In the genomic region with DNA sequence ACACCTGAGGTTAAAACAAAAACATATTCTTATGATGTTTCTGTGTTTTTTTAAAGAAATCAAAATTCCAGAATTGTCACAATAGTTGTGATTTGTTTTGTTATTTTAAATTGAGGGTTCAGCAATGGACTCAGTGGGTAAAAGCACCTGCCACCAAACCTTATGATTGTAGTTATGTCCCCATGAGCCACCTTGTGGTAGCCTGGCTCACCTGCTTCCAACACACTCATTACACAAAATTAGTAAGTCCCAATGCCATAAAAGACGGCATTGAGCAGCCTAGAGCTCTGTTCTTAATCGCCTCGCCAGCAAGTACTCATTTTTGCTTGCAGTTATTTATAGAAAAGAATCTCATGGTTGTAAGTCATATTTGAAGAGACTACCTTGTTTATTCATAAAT, we compare ENCODE assay signal across 16 mouse cellular contexts. TPM values are rescaled to one million over a fixed set of nuclear protein-coding genes. Genes with fewer than 3 reads are reported as not detected.
DNase-seq lines count a peak whose midpoint lies in the region; ATAC-seq and TF ChIP-seq lines count a peak whose summit lies in the region.
"Had no signal": no experiment of that assay in that cellular context is flagged by ENCODE, and none has a peak within 500 bp of the region (broad histone marks: within the 10 kb centered on the region; RNA-seq: fewer than 3 reads in every experiment).

No protein-coding gene starts in this region.

- H3K9ac ChIP-seq in hindbrain, postnatal 0 days (replicated peaks; ENCODE audit: low read length) = no peak overlapping the region
- no peak overlapping the region for H3K9ac ChIP-seq in hindbrain, embryonic 11.5 days (ENCODE audit: low read depth, low read length)
- no peak overlapping the region for H3K9ac ChIP-seq in lung, postnatal 0 days (replicated peaks; ENCODE audit: low read depth)
- H3K9ac ChIP-seq in heart, embryonic 12.5 days = no peak overlapping the region
- H3K9ac ChIP-seq: heart, embryonic 13.5 days; liver, embryonic 14.5 days had no signal

- H3K36me3 ChIP-seq in hindbrain, postnatal 0 days (ENCODE audit: insufficient read depth, low read length) = peaks cover 26% of the 10 kb centered on the region; the same call in 1 of the 2 replicates
- H3K36me3 ChIP-seq in hindbrain, embryonic 11.5 days (ENCODE audit: control insufficient read depth, insufficient read depth, low read length) = no peaks in the 10 kb centered on the region
- H3K36me3 ChIP-seq in lung, postnatal 0 days (ENCODE audit: insufficient read depth, low read length) = no peaks in the 10 kb centered on the region
- H3K36me3 ChIP-seq in heart, embryonic 12.5 days = peaks cover 17% of the 10 kb centered on the region

- no peaks in the 10 kb centered on the region for H3K9me3 ChIP-seq in hindbrain, postnatal 0 days (ENCODE audit: low read length)
- H3K9me3 ChIP-seq in hindbrain, embryonic 11.5 days (ENCODE audit: control insufficient read depth, low read length) = no peaks in the 10 kb centered on the region
- no peaks in the 10 kb centered on the region for H3K9me3 ChIP-seq in lung, postnatal 0 days (ENCODE audit: low read length)
- H3K9me3 ChIP-seq in heart, embryonic 12.5 days (replicated peaks) = no peaks in the 10 kb centered on the region
- H3K9me3 ChIP-seq: heart, embryonic 13.5 days had no signal

- no peaks in the 10 kb centered on the region for H3K27me3 ChIP-seq in hindbrain, postnatal 0 days (ENCODE audit: insufficient read depth, low read length)
- H3K27me3 ChIP-seq in hindbrain, embryonic 11.5 days (ENCODE audit: control insufficient read depth, insufficient read depth, low read length) = no peaks in the 10 kb centered on the region
- H3K27me3 ChIP-seq in lung, postnatal 0 days (replicated peaks; ENCODE audit: insufficient read depth, low read length) = no peaks in the 10 kb centered on the region
- H3K27me3 ChIP-seq in heart, embryonic 12.5 days (replicated peaks) = no peaks in the 10 kb centered on the region
- H3K27me3 ChIP-seq: heart, embryonic 13.5 days had no signal

- peak; percentile 54 for TF ChIP-seq CTCF in hindbrain, postnatal 0 days (IDR thresholded peaks at IDR 0.05; ENCODE audit: low read depth)
- TF ChIP-seq CTCF in lung, postnatal 0 days (IDR thresholded peaks at IDR 0.05) = peak; percentile 36

- no peak overlapping the region for H3K4me3 ChIP-seq in hindbrain, postnatal 0 days (ENCODE audit: low read length)
- no peak overlapping the region for H3K4me3 ChIP-seq in hindbrain, embryonic 11.5 days (ENCODE audit: low read depth, low read length)
- H3K4me3 ChIP-seq in lung, postnatal 0 days (ENCODE audit: low read depth, low read length) = no peak overlapping the region
- no peak overlapping the region for H3K4me3 ChIP-seq in heart, embryonic 12.5 days
- H3K4me3 ChIP-seq: heart, embryonic 13.5 days had no signal

- ATAC-seq in hindbrain, postnatal 0 days = no peak
- no peak for ATAC-seq in hindbrain, embryonic 11.5 days (ENCODE audit: low FRiP score)
- ATAC-seq in lung, postnatal 0 days = no peak
- no peak for ATAC-seq in erythroid progenitor cell, adult 5-6 weeks (replicated peaks; ENCODE audit: low FRiP score, poor library complexity, severe bottlenecking)
- ATAC-seq in heart, embryonic 12.5 days (ENCODE audit: insufficient number of reproducible peaks, low FRiP score) = no peak

- H3K4me1 ChIP-seq in hindbrain, postnatal 0 days (ENCODE audit: insufficient read depth, low read length) = no peaks in the 10 kb centered on the region
- H3K4me1 ChIP-seq in hindbrain, embryonic 11.5 days (replicated peaks; ENCODE audit: control insufficient read depth, insufficient read depth, low read length) = no peaks in the 10 kb centered on the region
- H3K4me1 ChIP-seq in lung, postnatal 0 days (ENCODE audit: insufficient read depth, low read depth, low read length) = no peaks in the 10 kb centered on the region
- H3K4me1 ChIP-seq in heart, embryonic 12.5 days (replicated peaks) = no peaks in the 10 kb centered on the region
- H3K4me1 ChIP-seq: heart, embryonic 13.5 days had no signal

- peak; percentile 28 for DNase-seq in hindbrain, postnatal 0 days (ENCODE audit: low spot score)
- DNase-seq in hindbrain, embryonic 11.5 days (ENCODE audit: low spot score) = no peak
- no peak for DNase-seq in lung, postnatal 0 days (ENCODE audit: low spot score)
- DNase-seq in lung, postnatal 4 days = no peak
- DNase-seq in ES-CJ7 (ENCODE audit: low read depth, low spot score) = peak; percentile 24
- peak; percentile 11 for DNase-seq in retina, postnatal 1 day
- DNase-seq: adrenal gland, adult 8-10 months; cerebellum, adult 8-10 months; gastrocnemius, postnatal 14 days; lung, postnatal 36 days; right cerebral cortex, postnatal 25 days had no signal

- no peak overlapping the region for H3K27ac ChIP-seq in hindbrain, postnatal 0 days
- no peak overlapping the region for H3K27ac ChIP-seq in hindbrain, embryonic 11.5 days (ENCODE audit: low read depth, low read length)
- H3K27ac ChIP-seq in lung, postnatal 0 days (ENCODE audit: low read length) = no peak overlapping the region
- H3K27ac ChIP-seq in heart, embryonic 12.5 days (ENCODE audit: poor library complexity, severe bottlenecking) = no peak overlapping the region
- H3K27ac ChIP-seq: heart, embryonic 13.5 days; liver, embryonic 14.5 days had no signal

- no peak overlapping the region for H3K4me2 ChIP-seq in hindbrain, postnatal 0 days (ENCODE audit: low read depth, low read length)
- no peak overlapping the region for H3K4me2 ChIP-seq in hindbrain, embryonic 11.5 days (replicated peaks; ENCODE audit: low read depth, low read length)
- no peak overlapping the region for H3K4me2 ChIP-seq in lung, postnatal 0 days (replicated peaks; ENCODE audit: low read depth, low read length)
- H3K4me2 ChIP-seq in heart, embryonic 12.5 days = no peak overlapping the region
- H3K4me2 ChIP-seq: heart, embryonic 13.5 days; midbrain, embryonic 11.5 days had no signal

- WGBS in hindbrain, postnatal 0 days = 86% methylated on average over 3 of the region's 3 CpGs
- WGBS in hindbrain, embryonic 11.5 days = 93% methylated on average over 3 of the region's 3 CpGs
- WGBS in lung, postnatal 0 days = 87% methylated on average over 3 of the region's 3 CpGs
- WGBS in heart, embryonic 12.5 days = 79% methylated on average over 3 of the region's 3 CpGs

- TF ChIP-seq EP300 in lung, postnatal 0 days (IDR thresholded peaks at IDR 0.05) = no peak

RNA-seq across cellular contexts. Expression of a gene that starts 43.2 kb away (rescaled TPM):
- total RNA-seq in hindbrain, postnatal 0 days (2014; rRNA removed) = 79.7 and 120 TPM in 2 replicates
- 59.8 and 60.2 TPM in 2 replicates for polyA plus RNA-seq in hindbrain, postnatal 0 days (2015; fragmentation: Nextera tagmentation; extraction: Ambion mirVana)
- 26.7 and 30.2 TPM in 2 replicates for polyA plus RNA-seq in hindbrain, embryonic 11.5 days (2014; fragmentation: Nextera tagmentation; extraction: Ambion mirVana)
- 19.7 and 24.3 TPM in 2 replicates for polyA plus RNA-seq in lung, postnatal 0 days (2015; fragmentation: Nextera tagmentation; extraction: Ambion mirVana)
- total RNA-seq in erythroid progenitor cell, adult 5-6 weeks (2015; ENCODE audit: low replicate concordance) = 0.42 and 1.1 TPM in 2 replicates
- 0.51 and 4.8 TPM in 2 replicates for total RNA-seq in erythroid progenitor cell, adult 5-6 weeks (2017; ENCODE audit: low replicate concordance)
- polyA plus RNA-seq in heart, embryonic 12.5 days (2016; fragmentation: Nextera tagmentation; extraction: Ambion mirVana) = 17.5 and 21.2 TPM in 2 replicates

RNA-seq across cellular contexts. Expression of a gene that starts 45.8 kb away (rescaled TPM):
- total RNA-seq in hindbrain, postnatal 0 days (2014; rRNA removed) = 32.0 and 40.2 TPM in 2 replicates
- 32.6 and 33.6 TPM in 2 replicates for polyA plus RNA-seq in hindbrain, postnatal 0 days (2015; fragmentation: Nextera tagmentation; extraction: Ambion mirVana)
- 50.1 and 55.1 TPM in 2 replicates for polyA plus RNA-seq in hindbrain, embryonic 11.5 days (2014; fragmentation: Nextera tagmentation; extraction: Ambion mirVana)
- 23.8 and 26.5 TPM in 2 replicates for polyA plus RNA-seq in lung, postnatal 0 days (2015; fragmentation: Nextera tagmentation; extraction: Ambion mirVana)
- 40.7 and 98.1 TPM in 2 replicates for total RNA-seq in erythroid progenitor cell, adult 5-6 weeks (2015; ENCODE audit: low replicate concordance)
- total RNA-seq in erythroid progenitor cell, adult 5-6 weeks (2017; ENCODE audit: low replicate concordance) = 66.6 and 92.0 TPM in 2 replicates
- 44.4 and 49.2 TPM in 2 replicates for polyA plus RNA-seq in heart, embryonic 12.5 days (2016; fragmentation: Nextera tagmentation; extraction: Ambion mirVana)

RNA-seq across cellular contexts. Expression of a gene that starts 45.9 kb away (rescaled TPM):
- total RNA-seq in hindbrain, postnatal 0 days (2014; rRNA removed) = 0.05 and 0.61 TPM in 2 replicates
- 0.10 and 0.15 TPM in 2 replicates for polyA plus RNA-seq in hindbrain, postnatal 0 days (2015; fragmentation: Nextera tagmentation; extraction: Ambion mirVana)
- polyA plus RNA-seq in hindbrain, embryonic 11.5 days (2014; fragmentation: Nextera tagmentation; extraction: Ambion mirVana) = 0.48 and 0.53 TPM in 2 replicates
- 0.05 and 0.17 TPM in 2 replicates for polyA plus RNA-seq in lung, postnatal 0 days (2015; fragmentation: Nextera tagmentation; extraction: Ambion mirVana)
- total RNA-seq in erythroid progenitor cell, adult 5-6 weeks (2015; ENCODE audit: low replicate concordance) = not detected in 2 replicates
- not detected in 2 replicates for total RNA-seq in erythroid progenitor cell, adult 5-6 weeks (2017; ENCODE audit: low replicate concordance)
- 0.18 TPM in 1 of 2 replicates, not detected in the other for polyA plus RNA-seq in heart, embryonic 12.5 days (2016; fragmentation: Nextera tagmentation; extraction: Ambion mirVana)
- total RNA-seq: adrenal gland, adult 8-10 months had no signal

Comparison
In these comparisons a context has a peak if more than half of its experiments do, and no peak if none do; other contexts are left out.
1. DNase-seq: peak in hindbrain, postnatal 0 days (single experiment), ES-CJ7 (single experiment) and retina, postnatal 1 day (single experiment); none in hindbrain, embryonic 11.5 days (single experiment), lung, postnatal 0 days (single experiment) and lung, postnatal 4 days (0 of 2).